Mouse (Mus musculus) neural tube, embryonic 15.5 days (tissue): ENCODE measurements around the gene Hist1h1e. TPM values are rescaled to one million over a fixed set of nuclear protein-coding genes. Genes with fewer than 3 reads are reported as not detected.
A peak's percentile ranks its signal among the peaks of the same experiment; 100 is the strongest.
"Not testable (repeated sequence)": the region's sequence is repeated elsewhere in the genome, so short reads cannot be mapped to it uniquely, and the experiment has no call there.

Experiments
- ATAC-seq: fragments of 200-750 bp; cut with Nextera tagmentation; 2 replicates; pipeline ENCODE4 v1.8.0; 2017; ENCODE audit warnings: mild to moderate bottlenecking, moderate TSS enrichment, moderate library complexity; ENCODE audit not compliant: low FRiP score
- H3K27ac ChIP-seq: fragments of 300-500 bp; sonication (generic); replicated peaks from 2 replicates; pipeline ENCODE4 v1.5.1; 2015; ENCODE audit warnings: mild to moderate bottlenecking, inconsistent platforms
- H3K27me3 ChIP-seq: fragments of 300-500 bp; sonication (generic); replicated peaks from 2 replicates; pipeline ENCODE4 v1.6.1; 2015; ENCODE audit warnings: inconsistent platforms
- H3K36me3 ChIP-seq: fragments of 300-500 bp; sonication (generic); 2 replicates; pipeline ENCODE4 v1.6.1; 2015; ENCODE audit warnings: inconsistent platforms
- H3K4me1 ChIP-seq: fragments of 300-500 bp; sonication (generic); 2 replicates; pipeline ENCODE4 v1.6.1; 2015; ENCODE audit warnings: inconsistent platforms
- H3K4me2 ChIP-seq: fragments of 300-500 bp; sonication (generic); 2 replicates; pipeline ENCODE4 v1.6.1; 2015; ENCODE audit warnings: inconsistent platforms, mild to moderate bottlenecking, moderate library complexity
- H3K4me3 ChIP-seq: fragments of 300-500 bp; sonication (generic); replicated peaks from 2 replicates; pipeline ENCODE4 v1.5.1; 2015; ENCODE audit warnings: mild to moderate bottlenecking, inconsistent platforms
- H3K9ac ChIP-seq: fragments of 300-500 bp; sonication (generic); replicated peaks from 2 replicates; pipeline ENCODE4 v1.6.1; 2015; ENCODE audit warnings: mild to moderate bottlenecking, inconsistent platforms
- H3K9me3 ChIP-seq: fragments of 300-500 bp; sonication (generic); replicated peaks from 2 replicates; pipeline ENCODE4 v1.6.1; 2016; ENCODE audit warnings: inconsistent platforms
- WGBS: fragments of 180-500 bp; shearing (Covaris S2); methylation state at CpG from one replicate; pipeline ENCODE4 v1.1.7; 2015; ENCODE audit warnings: mixed read lengths; 5-methylcytosine and 5-hydroxymethylcytosine counted together
- polyA plus RNA-seq: library from polyadenylated mRNA; unstranded; fragments of >200 nt; fragmentation: Nextera tagmentation; extraction: Ambion mirVana; gene quantifications from 2 replicates; pipeline ENCODE4 v1.2.1, GENCODE M21; 2015

The Hist1h1e gene
- polyA plus RNA-seq, 1 experiment from 2014 or later = 4.3 TPM

DNA sequence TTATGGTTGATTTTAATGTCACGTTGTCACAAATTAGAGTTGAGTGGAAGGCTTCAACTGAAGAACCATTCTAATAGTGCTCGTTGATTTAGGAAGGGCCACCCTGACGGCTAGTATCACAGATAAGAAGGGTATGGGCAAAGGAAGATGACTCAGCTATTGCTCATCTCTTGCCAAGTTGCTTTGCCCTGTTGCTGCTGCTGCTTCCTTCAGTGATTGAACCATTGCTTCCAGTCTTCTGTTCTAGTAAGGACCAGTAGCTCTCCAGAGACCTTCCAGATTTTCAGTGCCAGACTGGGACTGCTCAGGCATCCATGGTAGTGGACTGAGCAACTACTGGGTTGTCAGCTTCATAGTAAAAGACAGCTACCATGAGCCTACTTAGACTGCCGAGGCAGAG lies 13.1 kb downstream of the Hist1h1e start:
- 90% methylated on average over 4 of the region's 4 CpGs for WGBS
- H3K36me3 ChIP-seq = no peaks in the 10 kb centered on the region
- ATAC-seq = no peak
- H3K4me3 ChIP-seq = no peak overlapping the region
- no peak overlapping the region for H3K4me2 ChIP-seq
- H3K4me1 ChIP-seq = no peaks in the 10 kb centered on the region
- no peak overlapping the region for H3K27ac ChIP-seq
- no peaks in the 10 kb centered on the region for H3K9me3 ChIP-seq
- no peaks in the 10 kb centered on the region for H3K27me3 ChIP-seq
- no peak overlapping the region for H3K9ac ChIP-seq

DNA sequence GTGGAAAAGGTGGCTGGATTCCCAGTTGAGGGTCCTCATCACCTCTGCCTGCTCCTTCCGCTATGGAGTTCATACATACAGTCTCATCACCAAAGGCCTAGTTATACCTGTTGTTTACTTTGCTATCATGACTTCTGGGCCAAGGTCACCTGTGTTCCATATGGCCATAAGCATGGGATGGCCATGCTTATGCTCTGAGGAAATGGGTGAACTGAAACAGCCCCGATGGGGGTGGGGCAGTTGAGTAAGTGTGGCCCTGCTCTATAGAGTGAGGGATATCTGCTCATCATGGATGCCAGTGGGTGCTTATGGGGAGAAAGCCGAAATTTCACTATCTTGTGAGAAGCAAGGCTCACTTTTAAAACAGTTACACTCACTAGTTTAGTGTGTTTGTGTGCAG lies 17.3 kb downstream of the Hist1h1e start:
- Histone ChIP-seq H3K27ac (no peak overlapping the region), H3K27me3 (no peaks in the 10 kb centered on the region)
- WGBS = 92% methylated on average over 3 of the region's 3 CpGs

DNA sequence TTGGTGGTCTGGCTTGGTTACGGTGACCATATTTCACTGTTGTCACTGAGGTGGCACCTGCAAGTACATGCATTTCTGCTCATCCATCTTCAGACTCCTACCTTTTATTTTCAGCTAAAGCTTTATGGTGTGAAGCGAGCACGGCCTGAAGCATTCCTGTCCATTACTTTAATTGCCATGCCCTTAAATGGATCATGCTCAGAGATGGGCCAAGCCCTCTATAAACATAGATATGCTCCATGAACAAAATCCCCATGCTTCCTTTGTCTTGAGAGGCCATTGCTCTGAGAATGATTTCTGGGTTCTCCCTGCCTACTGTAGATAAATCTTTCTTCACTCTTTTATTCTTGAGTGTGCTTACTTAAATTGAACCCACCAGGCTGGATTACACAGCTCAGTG lies 17.9 kb downstream of the Hist1h1e start:
- H3K36me3 ChIP-seq = no peaks in the 10 kb centered on the region
- H3K4me3 ChIP-seq = no peak overlapping the region
- WGBS = 78% methylated on average over 3 of the region's 3 CpGs
- no peak overlapping the region for H3K4me2 ChIP-seq
- H3K27me3 ChIP-seq = no peaks in the 10 kb centered on the region
- no peak for ATAC-seq
- H3K27ac ChIP-seq = no peak overlapping the region
- no peaks in the 10 kb centered on the region for H3K4me1 ChIP-seq
- no peak overlapping the region for H3K9ac ChIP-seq
- H3K9me3 ChIP-seq = no peaks in the 10 kb centered on the region

More for the DNA sequence above, 17.3 kb downstream of the Hist1h1e start:
- Histone ChIP-seq H3K4me3 (no peak overlapping the region), H3K9me3 (no peaks in the 10 kb centered on the region), H3K4me1 (no peaks in the 10 kb centered on the region), H3K36me3 (no peaks in the 10 kb centered on the region), H3K4me2 (no peak overlapping the region), H3K9ac (no peak overlapping the region)
- no peak for ATAC-seq

DNA sequence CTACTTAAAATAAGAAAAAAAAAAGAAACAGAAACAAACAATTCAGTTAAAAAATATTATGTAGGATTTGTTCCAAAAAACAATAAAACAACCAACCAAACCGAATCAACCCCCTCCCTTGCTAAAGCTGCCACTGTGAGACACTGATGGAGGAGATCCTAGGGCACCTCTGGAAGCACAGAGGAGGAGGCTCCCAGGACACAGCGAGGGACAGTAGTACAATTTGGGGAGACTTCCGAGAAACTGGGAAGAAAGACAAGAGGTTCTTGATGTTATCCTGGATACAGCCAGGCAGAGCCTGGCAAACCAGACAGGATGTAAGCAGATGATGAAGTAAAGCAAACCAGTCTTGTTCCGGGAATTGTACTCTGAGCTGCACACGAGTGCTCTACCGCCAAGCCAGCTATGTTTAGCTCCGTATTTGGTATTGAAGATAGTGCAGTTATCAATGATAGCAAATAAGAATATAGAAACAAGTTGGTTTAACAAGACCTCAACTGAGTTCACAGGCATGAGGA lies 19.1 kb downstream of the Hist1h1e start:
- no peak overlapping the region for H3K27ac ChIP-seq
- H3K36me3 ChIP-seq = no peaks in the 10 kb centered on the region
- H3K4me3 ChIP-seq = no peak overlapping the region
- 87% methylated on average over 7 of the region's 7 CpGs for WGBS
- ATAC-seq = no peak
- H3K4me2 ChIP-seq = no peak overlapping the region
- no peaks in the 10 kb centered on the region for H3K9me3 ChIP-seq
- H3K9ac ChIP-seq = no peak overlapping the region
- no peaks in the 10 kb centered on the region for H3K4me1 ChIP-seq
- no peaks in the 10 kb centered on the region for H3K27me3 ChIP-seq

DNA sequence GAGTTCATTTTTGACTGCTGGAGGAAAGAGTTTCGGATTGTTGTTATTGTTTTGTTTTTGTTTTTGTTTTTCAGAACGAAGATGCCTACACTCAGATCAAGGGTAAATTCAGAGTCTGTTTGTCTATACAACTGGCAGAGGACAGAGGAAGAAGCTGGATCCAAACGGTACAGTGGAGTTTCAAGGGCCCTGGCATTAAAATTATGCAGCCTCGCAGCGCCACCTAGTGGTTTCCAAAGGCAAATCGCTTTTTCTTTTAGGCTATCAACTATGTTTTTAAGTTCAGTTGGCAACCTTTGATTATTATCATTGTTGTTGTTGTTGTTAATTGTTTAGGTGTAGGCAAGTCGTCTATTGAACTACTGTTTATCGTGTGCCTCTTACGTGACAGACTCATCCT lies 24.4 kb downstream of the Hist1h1e start:
- Histone ChIP-seq H3K36me3 (no peaks in the 10 kb centered on the region), H3K27ac (no peak overlapping the region), H3K4me2 (no peak overlapping the region), H3K9me3 (no peaks in the 10 kb centered on the region), H3K4me3 (no peak overlapping the region), H3K9ac (no peak overlapping the region), H3K27me3 (no peaks in the 10 kb centered on the region), H3K4me1 (no peaks in the 10 kb centered on the region)
- WGBS = 8% methylated on average over 9 of the region's 9 CpGs
- no peak for ATAC-seq

DNA sequence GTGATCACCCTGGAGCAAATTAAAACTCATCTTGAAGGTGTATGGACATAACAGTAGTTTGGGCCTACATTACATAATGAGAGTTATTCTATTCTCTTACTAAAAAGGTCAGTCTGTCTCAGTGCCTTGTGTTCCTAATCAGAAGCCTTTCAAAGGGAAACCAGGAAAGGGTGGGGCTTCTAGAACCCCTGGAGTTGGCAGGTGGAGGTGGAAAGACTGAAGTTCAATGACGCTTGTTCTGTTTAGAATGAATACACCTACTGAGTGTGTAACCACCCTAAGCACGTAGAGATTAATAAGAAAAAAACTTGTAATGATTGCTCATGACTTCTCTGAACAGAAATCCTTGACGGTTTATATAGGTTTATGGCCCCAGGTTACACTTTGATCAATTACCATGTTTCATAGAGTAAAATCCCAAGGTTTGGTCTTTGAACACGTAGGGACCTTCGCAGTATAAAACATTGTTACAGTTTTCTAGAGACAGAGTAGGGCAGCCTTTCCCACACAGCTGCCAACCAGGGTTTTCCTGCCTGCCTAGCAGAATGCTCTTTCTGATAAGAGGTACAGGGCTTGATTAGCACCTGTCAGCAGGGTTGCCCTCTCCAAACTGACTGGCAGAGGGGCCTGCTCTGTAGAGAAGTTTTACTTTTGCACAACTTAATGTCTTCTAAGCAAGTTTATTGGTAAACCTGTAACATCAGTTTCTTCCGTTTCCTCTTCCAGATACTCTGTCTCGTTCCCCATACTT lies 26.6 kb downstream of the Hist1h1e start:
- WGBS = 86% methylated on average over 7 of the region's 7 CpGs
- Histone ChIP-seq H3K4me2 (no peak overlapping the region), H3K4me1 (no peaks in the 10 kb centered on the region), H3K36me3 (no peaks in the 10 kb centered on the region), H3K9me3 (no peaks in the 10 kb centered on the region), H3K27ac (no peak overlapping the region), H3K27me3 (no peaks in the 10 kb centered on the region), H3K4me3 (no peak overlapping the region), H3K9ac (no peak overlapping the region)
- ATAC-seq = no peak

DNA sequence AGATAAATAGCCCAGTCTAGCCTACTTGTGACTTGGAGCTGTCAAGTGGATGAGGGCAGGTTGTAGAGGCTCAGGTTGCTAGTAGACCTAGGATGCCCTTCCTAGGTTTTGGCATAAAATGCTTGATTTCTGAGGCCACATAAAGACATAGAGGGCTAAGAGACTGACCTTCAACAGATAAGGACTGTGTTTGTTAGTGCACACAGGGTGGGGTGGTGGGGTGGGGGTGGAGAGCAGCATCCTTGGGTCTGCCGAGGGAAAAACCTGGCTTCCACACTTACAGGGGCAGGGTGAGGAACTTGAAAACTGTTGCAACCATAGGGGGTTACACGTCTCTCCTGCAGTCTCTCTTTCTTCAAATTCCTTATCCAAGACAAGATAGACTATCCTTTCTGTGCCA lies 27.2 kb downstream of the Hist1h1e start:
- ATAC-seq = no peak
- no peaks in the 10 kb centered on the region for H3K9me3 ChIP-seq
- no peaks in the 10 kb centered on the region for H3K36me3 ChIP-seq
- H3K27ac ChIP-seq = no peak overlapping the region
- no peak overlapping the region for H3K9ac ChIP-seq
- no peaks in the 10 kb centered on the region for H3K27me3 ChIP-seq
- 82% methylated on average over 2 of the region's 2 CpGs for WGBS
- no peaks in the 10 kb centered on the region for H3K4me1 ChIP-seq
- H3K4me3 ChIP-seq = no peak overlapping the region
- H3K4me2 ChIP-seq = no peak overlapping the region

DNA sequence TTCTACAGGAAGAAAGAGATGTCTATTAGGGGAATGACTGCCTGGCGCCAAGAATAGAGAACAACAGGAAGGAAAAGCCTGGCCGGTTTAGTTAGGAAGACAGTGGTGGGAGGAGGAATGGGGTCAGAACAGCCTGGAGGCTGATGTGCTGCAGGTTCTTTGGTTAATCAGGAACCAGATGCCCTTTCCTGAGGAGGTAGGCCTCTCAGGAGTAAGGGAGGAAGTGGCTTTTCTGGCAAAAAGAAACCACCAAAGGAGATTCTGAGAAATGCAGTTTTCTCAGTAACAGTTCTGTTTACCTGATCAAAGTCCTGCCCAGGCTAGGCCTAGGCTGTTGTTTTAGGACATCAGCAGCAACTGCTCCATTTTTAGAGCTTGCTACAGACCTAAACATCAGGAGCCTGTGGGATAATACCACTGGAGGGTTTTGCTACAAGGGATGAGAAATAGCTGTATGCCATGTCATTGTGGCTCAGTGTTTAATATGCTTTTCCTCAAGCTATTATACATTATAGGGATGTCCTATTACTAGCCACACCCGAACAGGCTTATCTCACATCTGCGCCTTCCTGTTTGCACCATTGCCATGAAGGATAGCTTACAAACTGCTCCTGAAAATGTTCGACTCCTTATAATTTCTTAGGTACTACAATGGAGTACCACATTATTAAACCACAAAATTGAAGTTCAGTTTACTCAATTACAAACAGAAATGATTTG lies 29.1 kb downstream of the Hist1h1e start:
- Histone ChIP-seq H3K27ac (no peak overlapping the region), H3K36me3 (no peaks in the 10 kb centered on the region)
- 90% methylated on average over 5 of the region's 5 CpGs for WGBS

DNA sequence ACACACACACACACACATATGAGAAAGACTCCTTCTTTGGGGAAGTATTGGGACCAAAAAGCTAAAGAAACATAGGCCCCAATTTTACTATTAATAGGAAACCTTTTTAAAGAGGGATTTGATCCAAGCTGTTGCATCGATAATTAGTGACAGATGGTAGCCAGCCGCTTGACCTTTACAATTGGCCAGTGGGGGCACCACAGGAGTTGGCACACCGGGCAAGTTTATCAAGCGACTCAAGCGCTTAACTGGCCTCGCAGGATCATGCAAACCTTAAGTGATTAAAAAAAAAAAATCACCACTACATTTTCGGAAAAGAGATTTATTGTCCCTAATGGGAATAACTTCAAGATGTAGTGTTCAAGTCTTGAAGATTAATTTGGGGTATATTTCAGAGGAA lies 29.7 kb downstream of the Hist1h1e start:
- no peaks in the 10 kb centered on the region for H3K36me3 ChIP-seq
- H3K27ac ChIP-seq = no peak overlapping the region
- no peak overlapping the region for H3K4me3 ChIP-seq
- H3K9me3 ChIP-seq = no peaks in the 10 kb centered on the region
- H3K4me1 ChIP-seq = no peaks in the 10 kb centered on the region
- no peak for ATAC-seq
- WGBS = 92% methylated on average over 7 of the region's 7 CpGs
- no peak overlapping the region for H3K9ac ChIP-seq
- H3K4me2 ChIP-seq = no peak overlapping the region
- H3K27me3 ChIP-seq = no peaks in the 10 kb centered on the region

More for the DNA sequence above, 29.1 kb downstream of the Hist1h1e start:
- Histone ChIP-seq H3K4me3 (no peak overlapping the region), H3K4me2 (no peak overlapping the region), H3K27me3 (no peaks in the 10 kb centered on the region), H3K4me1 (no peaks in the 10 kb centered on the region), H3K9ac (no peak overlapping the region), H3K9me3 (no peaks in the 10 kb centered on the region)
- no peak for ATAC-seq

DNA sequence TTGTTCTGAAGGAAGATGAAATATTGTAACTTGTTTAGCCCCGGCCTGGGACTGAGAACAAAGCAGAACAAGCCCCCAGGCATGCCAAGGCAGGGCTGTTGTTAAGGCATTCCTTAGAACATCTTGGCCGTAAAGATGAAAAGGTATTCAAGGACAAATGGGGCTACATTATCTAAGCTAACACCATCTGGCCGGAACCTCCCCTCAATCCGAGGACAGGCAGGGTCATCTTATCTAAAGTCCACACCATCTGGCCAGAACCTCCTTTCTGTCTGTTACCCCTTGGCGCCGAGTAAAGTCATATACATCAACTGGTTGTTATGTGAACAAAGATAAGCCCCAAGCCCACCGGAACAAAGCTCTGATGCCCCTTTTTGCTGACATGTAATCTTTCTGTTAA lies 30.5 kb downstream of the Hist1h1e start:
- not testable (repeated sequence) for H3K4me1 ChIP-seq, H3K36me3 ChIP-seq, H3K4me2 ChIP-seq, H3K27me3 ChIP-seq, H3K4me3 ChIP-seq, H3K9ac ChIP-seq, H3K9me3 ChIP-seq, H3K27ac ChIP-seq, ATAC-seq
- 85% methylated on average over 7 of the region's 7 CpGs for WGBS

DNA sequence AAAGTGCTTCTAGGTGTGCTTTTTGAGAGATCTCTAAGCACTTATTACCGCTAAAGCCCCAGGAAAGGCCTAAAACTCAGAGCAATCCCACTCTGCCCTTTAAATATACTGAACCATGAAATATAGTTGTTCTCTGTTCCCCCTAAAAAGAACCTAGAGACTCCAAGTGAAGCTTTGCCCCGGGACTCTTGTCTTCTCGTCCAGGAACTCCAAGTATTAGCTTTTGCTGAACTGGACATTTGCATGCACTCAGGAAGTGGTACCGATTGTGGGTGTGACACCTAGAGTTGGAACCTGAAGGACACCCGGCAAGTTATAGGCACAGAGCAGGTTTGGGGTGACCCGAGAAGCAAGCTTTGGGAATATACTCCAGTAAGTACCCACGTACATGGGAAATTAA lies 31.2 kb downstream of the Hist1h1e start:
- ATAC-seq = no peak
- 97% methylated on average over 7 of the region's 7 CpGs for WGBS
- Histone ChIP-seq H3K4me2 (no peak overlapping the region), H3K4me3 (no peak overlapping the region), H3K4me1 (peaks cover 7% of the 10 kb centered on the region), H3K36me3 (no peaks in the 10 kb centered on the region), H3K9me3 (no peaks in the 10 kb centered on the region), H3K9ac (no peak overlapping the region), H3K27me3 (no peaks in the 10 kb centered on the region), H3K27ac (no peak overlapping the region)

DNA sequence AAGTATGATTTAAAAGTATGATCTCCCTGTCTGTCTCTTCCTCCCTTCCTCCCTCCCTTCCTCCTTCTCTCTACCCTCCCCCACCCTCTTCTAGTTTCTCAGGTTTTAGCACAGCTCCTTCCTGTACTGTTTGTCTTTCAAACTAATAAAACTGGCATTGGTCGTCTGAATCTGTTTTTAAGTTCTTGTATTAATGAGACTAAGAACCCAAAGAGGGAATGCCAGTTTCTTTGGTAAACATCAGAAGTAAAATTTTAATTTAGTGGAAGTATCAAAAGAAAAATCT lies 35.5 kb downstream of the Hist1h1e start:
- no peak for ATAC-seq
- Histone ChIP-seq H3K9ac (peak overlapping the region; percentile 21; the same call in 1 of the 2 replicates), H3K27me3 (no peaks in the 10 kb centered on the region), H3K4me2 (peak overlapping the region; percentile 87), H3K4me1 (peaks cover 28% of the 10 kb centered on the region), H3K27ac (peak overlapping the region; percentile 74), H3K9me3 (no peaks in the 10 kb centered on the region), H3K4me3 (peak overlapping the region; percentile 31), H3K36me3 (no peaks in the 10 kb centered on the region)
- WGBS = 3% methylated on average over 1 of the region's 1 CpGs
